Mouse (Mus musculus) retina, postnatal 1 day (tissue): Measurements from ENCODE around the gene Fbxo42.
"Not testable (repeated sequence)": the region's sequence is repeated elsewhere in the genome, so short reads cannot be mapped to it uniquely, and the experiment has no call there.

ENCODE experiments used
- DNase-seq: peaks from one replicate; pipeline ENCODE4 v3.0.0-alpha.2; 2012

The Fbxo42 gene

GRCm38 (mm10) chr4:141137740-141138139, 10.0 kb upstream of the Fbxo42 start:
- DNase-seq = not testable (repeated sequence)

- no peak for DNase-seq
Observed at GRCm38 (mm10) chr4:141138425-141139115, 9.1 kb upstream of the Fbxo42 start.

- peak; percentile 99 for DNase-seq
Observed at GRCm38 (mm10) chr4:141139116-141139970, 8.4 kb upstream of the Fbxo42 start, which contains the start of gene Szrd1. TSS of gene Szrd1 (minus strand) at chr4:141139775.

GRCm38 (mm10) chr4:141140354-141140753, 7.4 kb upstream of the Fbxo42 start:
- DNase-seq = not testable (repeated sequence)

GRCm38 (mm10) chr4:141140967-141141366, 6.7 kb upstream of the Fbxo42 start:
- DNase-seq = no peak

GRCm38 (mm10) chr4:141142285-141142811, 5.4 kb upstream of the Fbxo42 start:
- DNase-seq = peak; percentile 77

GRCm38 (mm10) chr4:141145124-141145523, 2.6 kb upstream of the Fbxo42 start:
- DNase-seq = not testable (repeated sequence)

- no peak for DNase-seq
Observed at GRCm38 (mm10) chr4:141146491-141147033, 1.2 kb upstream of the Fbxo42 start.

- no peak for DNase-seq
Observed at GRCm38 (mm10) chr4:141148009-141148801, 492 bp downstream of the Fbxo42 start.

GRCm38 (mm10) chr4:141149116-141149515, 1.4 kb downstream of the Fbxo42 start:
- no peak for DNase-seq

GRCm38 (mm10) chr4:141157485-141157884, 9.8 kb downstream of the Fbxo42 start:
- no peak for DNase-seq

- DNase-seq = no peak
Observed at GRCm38 (mm10) chr4:141158609-141159008, 10.9 kb downstream of the Fbxo42 start.

GRCm38 (mm10) chr4:141159093-141159492, 11.4 kb downstream of the Fbxo42 start:
- DNase-seq = no peak

- no peak for DNase-seq
Observed at GRCm38 (mm10) chr4:141159666-141160065, 12.0 kb downstream of the Fbxo42 start.

GRCm38 (mm10) chr4:141160193-141160592, 12.5 kb downstream of the Fbxo42 start:
- no peak for DNase-seq

GRCm38 (mm10) chr4:141161699-141162208, 14.0 kb downstream of the Fbxo42 start:
- DNase-seq = no peak

GRCm38 (mm10) chr4:141163729-141164128, 16.0 kb downstream of the Fbxo42 start:
- no peak for DNase-seq

GRCm38 (mm10) chr4:141165744-141166292, 18.1 kb downstream of the Fbxo42 start:
- no peak for DNase-seq

GRCm38 (mm10) chr4:141167156-141167555, 19.4 kb downstream of the Fbxo42 start:
- no peak for DNase-seq

- DNase-seq = no peak
Observed at GRCm38 (mm10) chr4:141172121-141172520, 24.4 kb downstream of the Fbxo42 start.

GRCm38 (mm10) chr4:141175783-141176182, 28.1 kb downstream of the Fbxo42 start:
- no peak for DNase-seq

GRCm38 (mm10) chr4:141176328-141176838, 28.7 kb downstream of the Fbxo42 start:
- DNase-seq = no peak
